In the genomic region with DNA sequence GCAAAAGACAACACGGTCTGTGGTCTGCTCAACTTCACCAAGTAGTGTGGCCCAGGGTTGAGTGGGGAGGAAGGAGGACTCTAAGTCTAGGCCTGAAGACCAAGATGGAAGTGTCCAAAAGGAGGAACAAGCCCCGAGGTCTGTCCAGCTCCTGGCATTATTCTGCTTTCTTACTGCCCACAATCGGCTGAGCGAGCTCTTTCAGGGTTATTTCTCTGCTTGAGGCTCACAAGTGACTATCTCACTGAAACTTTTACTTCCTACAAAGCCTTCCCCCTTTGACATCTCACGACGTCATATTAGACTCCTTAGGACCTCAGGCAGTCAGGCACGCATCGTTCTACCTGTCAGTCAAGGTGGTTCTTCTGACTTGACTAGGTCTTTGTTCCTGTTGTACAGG, we compare ENCODE assay signal across 8 mouse cellular contexts. TPM values are rescaled to one million over a fixed set of nuclear protein-coding genes. Genes with fewer than 3 reads are reported as not detected.
A peak's percentile ranks its signal among the peaks of the same experiment; 100 is the strongest.
DNase-seq lines count a peak whose midpoint lies in the region; ATAC-seq and TF ChIP-seq lines count a peak whose summit lies in the region.

No protein-coding gene starts in this region.

- 61% methylated on average over 8 of the region's 8 CpGs for WGBS in lung, adult 2 months
- WGBS in forebrain, embryonic 12.5 days, result 67% methylated on average over 8 of the region's 8 CpGs
- 45% methylated on average over 8 of the region's 8 CpGs for WGBS in intestine, postnatal 0 days
- WGBS in midbrain, embryonic 15.5 days, result 72% methylated on average over 8 of the region's 8 CpGs

- H3K4me3 ChIP-seq in lung, adult 2 months (replicated peaks; ENCODE audit: extremely low read depth, low read depth, low read length), result peak overlapping the region; percentile 59
- peak overlapping the region; percentile 89; the same call in 1 of the 2 replicates for H3K4me3 ChIP-seq in forebrain, embryonic 12.5 days (replicated peaks)
- peak overlapping the region; percentile 83 for H3K4me3 ChIP-seq in intestine, postnatal 0 days (ENCODE audit: low read depth, low read length)
- H3K4me3 ChIP-seq in midbrain, embryonic 15.5 days, result peak overlapping the region; percentile 93

- peaks cover 10% of the 10 kb centered on the region; the same call in 1 of the 2 replicates for H3K27me3 ChIP-seq in forebrain, embryonic 12.5 days
- no peaks in the 10 kb centered on the region for H3K27me3 ChIP-seq in intestine, postnatal 0 days (replicated peaks; ENCODE audit: control insufficient read depth, insufficient read depth, low read length)
- H3K27me3 ChIP-seq in midbrain, embryonic 15.5 days (replicated peaks), result no peaks in the 10 kb centered on the region

- DNase-seq in lung, adult 2 months, result no peak
- no peak for DNase-seq in lung, postnatal 14 days
- DNase-seq in natural killer cell, adult 2 months (ENCODE audit: low spot score in 2 of 2), result no peak
- no peak for DNase-seq in gastrocnemius, postnatal 36 days
- no peak for DNase-seq in spleen, adult 18-20 months

- intact Hi-C loops in gastrocnemius, postnatal 36 days (cut with DNase I), result no loop called here

- H3K9ac ChIP-seq in forebrain, embryonic 12.5 days, result peak overlapping the region; percentile 83; the same call in 1 of the 2 replicates
- H3K9ac ChIP-seq in intestine, postnatal 0 days (ENCODE audit: low read depth, low read length), result peak overlapping the region; percentile 83; the same call in 1 of the 2 replicates
- H3K9ac ChIP-seq in midbrain, embryonic 15.5 days, result peak overlapping the region; percentile 80

- no peak for TF ChIP-seq CTCF in lung, adult 2 months (IDR thresholded peaks at IDR 0.05; ENCODE audit: insufficient read depth, low read length)
- TF ChIP-seq CTCF in intestine, postnatal 0 days (IDR thresholded peaks at IDR 0.05; ENCODE audit: low read depth), result no peak

- ATAC-seq in forebrain, embryonic 12.5 days (ENCODE audit: low FRiP score), result no peak
- peak; percentile 33 for ATAC-seq in intestine, postnatal 0 days
- peak; percentile 28; the same call in 1 of the 2 replicates for ATAC-seq in midbrain, embryonic 15.5 days (replicated peaks)

- H3K4me1 ChIP-seq in lung, adult 2 months (ENCODE audit: control insufficient read depth, insufficient read depth, low read length), result peaks cover 14% of the 10 kb centered on the region
- peaks cover 57% of the 10 kb centered on the region for H3K4me1 ChIP-seq in forebrain, embryonic 12.5 days
- H3K4me1 ChIP-seq in intestine, postnatal 0 days (replicated peaks; ENCODE audit: control insufficient read depth, insufficient read depth, low read length), result peaks cover 14% of the 10 kb centered on the region
- H3K4me1 ChIP-seq in midbrain, embryonic 15.5 days, result peaks cover 48% of the 10 kb centered on the region

- no peak overlapping the region for H3K27ac ChIP-seq in forebrain, embryonic 12.5 days
- peak overlapping the region; percentile 91 for H3K27ac ChIP-seq in intestine, postnatal 0 days (ENCODE audit: low read depth, low read length)
- H3K27ac ChIP-seq in midbrain, embryonic 15.5 days, result peak overlapping the region; percentile 90

- H3K4me2 ChIP-seq in forebrain, embryonic 12.5 days, result peak overlapping the region; percentile 85
- peak overlapping the region; percentile 98 for H3K4me2 ChIP-seq in intestine, postnatal 0 days (replicated peaks; ENCODE audit: low read depth)
- peak overlapping the region; percentile 80 for H3K4me2 ChIP-seq in midbrain, embryonic 15.5 days

- H3K36me3 ChIP-seq in forebrain, embryonic 12.5 days (replicated peaks), result no peaks in the 10 kb centered on the region
- H3K36me3 ChIP-seq in intestine, postnatal 0 days (ENCODE audit: control insufficient read depth, insufficient read depth), result no peaks in the 10 kb centered on the region
- no peaks in the 10 kb centered on the region for H3K36me3 ChIP-seq in midbrain, embryonic 15.5 days (replicated peaks)

- TF ChIP-seq POLR2A in lung, adult 2 months (IDR thresholded peaks at IDR 0.05; ENCODE audit: borderline replicate concordance, extremely low read depth, low read depth, low read length), result no peak

- H3K9me3 ChIP-seq in forebrain, embryonic 12.5 days, result no peaks in the 10 kb centered on the region
- no peaks in the 10 kb centered on the region for H3K9me3 ChIP-seq in intestine, postnatal 0 days (ENCODE audit: control insufficient read depth)
- H3K9me3 ChIP-seq in midbrain, embryonic 15.5 days, result no peaks in the 10 kb centered on the region

RNA-seq across cellular contexts. Expression of a gene that starts 2.3 kb away (rescaled TPM):
- polyA plus RNA-seq in lung, adult 2 months (2012; rRNA removed), result 22.3 and 26.1 TPM in 2 replicates
- 55.8 and 56.9 TPM in 2 replicates for polyA plus RNA-seq in forebrain, embryonic 12.5 days (2016; fragmentation: Nextera tagmentation; extraction: Ambion mirVana)
- polyA plus RNA-seq in intestine, postnatal 0 days (2015; fragmentation: Nextera tagmentation; extraction: Ambion mirVana), result 28.3 and 31.8 TPM in 2 replicates
- 67.7 and 68.4 TPM in 2 replicates for polyA plus RNA-seq in midbrain, embryonic 15.5 days (2015; fragmentation: Nextera tagmentation; extraction: Ambion mirVana)
- total RNA-seq in gastrocnemius, postnatal 36 days (2021), result 100 to 1,000 TPM; 129 to 157 TPM

RNA-seq across cellular contexts. Expression of a gene that starts 29.5 kb away (rescaled TPM):
- 22.3 and 24.4 TPM in 2 replicates for polyA plus RNA-seq in lung, adult 2 months (2012; rRNA removed)
- polyA plus RNA-seq in forebrain, embryonic 12.5 days (2016; fragmentation: Nextera tagmentation; extraction: Ambion mirVana), result 35.4 and 37.0 TPM in 2 replicates
- 159 TPM in 2 replicates for polyA plus RNA-seq in intestine, postnatal 0 days (2015; fragmentation: Nextera tagmentation; extraction: Ambion mirVana)
- 43.2 and 45.1 TPM in 2 replicates for polyA plus RNA-seq in midbrain, embryonic 15.5 days (2015; fragmentation: Nextera tagmentation; extraction: Ambion mirVana)
- total RNA-seq in gastrocnemius, postnatal 36 days (2021), result 10 to 100 TPM; 59.0 to 75.5 TPM

RNA-seq across cellular contexts. Expression of a gene that starts 42.2 kb away (rescaled TPM):
- 24.6 and 35.4 TPM in 2 replicates for polyA plus RNA-seq in lung, adult 2 months (2012; rRNA removed)
- polyA plus RNA-seq in forebrain, embryonic 12.5 days (2016; fragmentation: Nextera tagmentation; extraction: Ambion mirVana), result 56.4 and 57.9 TPM in 2 replicates
- polyA plus RNA-seq in intestine, postnatal 0 days (2015; fragmentation: Nextera tagmentation; extraction: Ambion mirVana), result 22.6 and 25.1 TPM in 2 replicates
- 51.7 and 53.3 TPM in 2 replicates for polyA plus RNA-seq in midbrain, embryonic 15.5 days (2015; fragmentation: Nextera tagmentation; extraction: Ambion mirVana)
- 10 to 100 TPM; 63.2 to 64.7 TPM for total RNA-seq in gastrocnemius, postnatal 36 days (2021)
